Mouse (Mus musculus) spleen, adult 2 months (tissue): ENCODE results near the gene Wdr64.

Source experiments
- CTCF ChIP-seq: fragments of 200-500 bp; IDR thresholded peaks from 2 replicates; pipeline ENCODE4 v1.5.1; 2011; ENCODE audit warnings: mild to moderate bottlenecking, inconsistent platforms; ENCODE audit not compliant: insufficient read depth, insufficient read length, insufficient replicate concordance; ENCODE audit errors: extremely low read depth
- POLR2A ChIP-seq: fragments of 200-500 bp; IDR thresholded peaks from 2 replicates; pipeline ENCODE4 v1.6.1; 2011; ENCODE audit warnings: low read depth, low read length, inconsistent platforms

DNA sequence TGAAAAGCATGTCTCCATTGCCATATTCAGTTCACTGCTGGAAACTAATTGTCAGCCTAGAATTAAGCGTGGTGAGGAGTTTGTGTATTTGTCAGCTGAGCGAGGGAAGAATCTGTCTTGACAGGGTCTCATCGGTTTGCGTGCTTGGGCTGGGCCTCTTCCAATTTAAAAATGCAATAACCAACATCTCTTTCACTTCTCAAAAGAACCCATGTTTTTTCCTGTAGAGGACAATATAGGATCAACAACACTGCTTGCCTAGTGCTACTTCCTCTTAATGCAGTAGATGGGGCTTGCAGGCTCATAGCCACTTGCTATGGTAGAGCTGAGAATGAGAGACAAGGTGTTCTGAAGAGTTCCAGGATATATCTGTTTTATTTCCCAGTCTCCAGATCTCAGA is 38.5 kb upstream of the Wdr64 start:
- TF ChIP-seq CTCF (no peak), POLR2A (no peak; the same call in 1 of the 2 replicates)
